Mouse (Mus musculus): ENCODE results near the gene Tle2. TPM values are rescaled to one million over a fixed set of nuclear protein-coding genes. Genes with fewer than 3 reads are reported as not detected.

Gene Tle2
- polyA plus RNA-seq, 1 experiment from 2014 or later, result 18.4 TPM

DNA sequence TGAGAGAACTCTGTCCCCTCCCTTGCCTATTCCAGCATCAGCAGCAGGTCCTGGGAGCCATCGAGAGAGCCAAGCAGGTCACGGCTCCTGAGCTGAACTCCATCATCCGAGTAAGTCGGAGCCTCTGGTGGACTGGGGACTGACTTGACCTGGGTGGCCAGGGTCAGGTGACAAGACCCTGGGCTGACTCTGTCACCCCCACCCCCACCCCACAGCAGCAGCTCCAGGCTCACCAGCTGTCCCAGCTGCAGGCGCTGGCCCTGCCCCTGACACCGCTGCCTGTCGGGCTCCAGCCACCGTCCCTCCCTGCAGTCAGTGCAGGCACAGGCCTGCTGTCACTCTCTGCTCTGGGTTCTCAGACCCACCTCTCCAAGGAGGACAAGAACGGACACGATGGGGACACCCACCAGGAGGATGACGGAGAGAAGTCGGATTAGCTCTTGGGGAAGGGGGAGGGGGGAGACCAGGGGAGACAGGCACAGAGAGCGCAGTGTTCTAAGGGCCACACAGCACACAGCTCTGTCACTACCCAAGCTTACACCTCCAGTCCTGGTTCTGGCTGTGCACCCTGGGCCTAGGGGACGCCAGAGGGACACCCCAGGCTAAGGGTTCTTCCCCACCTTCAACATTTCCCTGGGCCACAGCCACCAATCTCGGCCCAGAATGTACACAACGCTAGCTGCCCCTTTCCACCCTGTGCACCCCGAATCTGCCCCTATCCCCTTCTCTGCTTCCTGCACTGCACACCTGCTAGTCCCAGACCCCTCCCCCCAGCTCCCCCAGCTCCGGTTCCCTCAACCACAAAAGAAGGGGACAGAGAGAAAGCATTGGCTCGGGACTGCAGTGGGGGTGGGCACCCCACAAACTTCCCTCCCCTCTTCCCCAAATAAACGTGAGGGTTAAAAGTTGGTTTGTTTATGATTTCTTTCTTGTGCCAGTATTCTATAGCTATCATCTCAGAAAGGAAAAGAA lies 8.8 kb upstream of the Tle2 start:
- Histone ChIP-seq H3K27ac (replicated peaks; ENCODE audit: low read depth, low read length) (peak overlapping the region; percentile 30; the same call in 1 of the 2 replicates), H3K4me1 (ENCODE audit: control insufficient read depth, insufficient read depth, low read length) (peaks cover 66% of the 10 kb centered on the region), H3K4me3 (ENCODE audit: low read depth, low read length) (no peak overlapping the region), H3K27me3 (ENCODE audit: control insufficient read depth, insufficient read depth, low read length) (no peaks in the 10 kb centered on the region), H3K9me3 (ENCODE audit: control insufficient read depth, low read length) (no peaks in the 10 kb centered on the region), H3K4me2 (ENCODE audit: low read depth, severe bottlenecking) (peak overlapping the region; percentile 15; the same call in 1 of the 2 replicates), H3K9ac (ENCODE audit: low read length) (0 out of 2 replicates have a peak overlapping the region, but pooled peaks have one; percentile 17), H3K36me3 (ENCODE audit: control insufficient read depth, insufficient read depth, low read length) (peaks cover 14% of the 10 kb centered on the region)
- 24% methylated on average over 20 of the region's 20 CpGs for WGBS
- DNase-seq (ENCODE audit: low spot score) (no peak), ATAC-seq (ENCODE audit: insufficient number of reproducible peaks, low FRiP score, low TSS enrichment, low read depth) (no peak)

DNA sequence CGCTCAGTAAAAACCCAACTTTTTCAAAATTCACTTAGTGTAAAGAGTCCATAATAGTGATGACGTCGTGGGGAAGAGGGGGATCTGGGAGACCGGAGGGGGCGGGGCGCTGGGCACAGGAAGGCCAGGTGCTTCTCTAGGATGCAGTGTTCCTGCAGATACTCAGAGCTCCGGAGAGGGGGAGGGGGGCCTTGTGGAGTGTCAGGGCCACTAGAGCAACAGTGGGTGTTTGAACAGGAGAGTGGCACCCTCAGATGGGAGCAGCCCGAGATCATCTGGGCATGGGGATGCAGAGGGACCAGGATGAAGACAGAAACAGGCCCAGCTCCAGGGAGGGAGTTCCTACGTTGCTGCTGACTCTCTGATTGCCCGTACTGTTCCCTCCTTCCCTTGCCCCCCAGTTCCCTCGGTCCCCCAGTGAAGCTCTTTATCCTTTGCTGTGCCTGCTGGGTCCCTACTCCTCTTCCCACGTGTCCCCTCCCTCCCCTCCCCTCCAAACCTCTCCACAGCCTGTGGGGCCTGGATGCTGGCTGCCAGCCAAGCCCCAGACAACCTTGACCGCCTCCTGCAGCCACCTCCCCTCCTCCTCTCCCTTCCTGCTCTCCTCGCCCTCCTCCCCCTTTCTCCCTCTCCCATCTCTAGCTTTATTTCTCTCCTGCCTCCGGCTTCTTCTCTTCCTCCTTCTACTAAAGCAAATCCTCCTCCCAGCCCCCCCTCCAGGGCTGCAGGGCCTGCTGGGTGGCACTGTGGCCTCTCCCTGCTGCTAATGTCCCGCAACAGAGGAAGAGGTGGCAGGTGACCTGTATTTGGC lies 5.8 kb upstream of the Tle2 start:
- Histone ChIP-seq H3K4me2 (ENCODE audit: low read depth, severe bottlenecking) (peak overlapping the region; percentile 8; the same call in 1 of the 2 replicates), H3K9ac (ENCODE audit: low read length) (no peak overlapping the region), H3K27me3 (ENCODE audit: control insufficient read depth, insufficient read depth, low read length) (peaks cover 6% of the 10 kb centered on the region; the same call in 1 of the 2 replicates), H3K36me3 (ENCODE audit: control insufficient read depth, insufficient read depth, low read length) (peaks cover 11% of the 10 kb centered on the region), H3K4me3 (ENCODE audit: low read depth, low read length) (no peak overlapping the region), H3K27ac (replicated peaks; ENCODE audit: low read depth, low read length) (peak overlapping the region; percentile 87), H3K9me3 (ENCODE audit: control insufficient read depth, low read length) (no peaks in the 10 kb centered on the region), H3K4me1 (ENCODE audit: control insufficient read depth, insufficient read depth, low read length) (peaks cover 65% of the 10 kb centered on the region)
- DNase-seq (ENCODE audit: low spot score) (peak; percentile 78), ATAC-seq (ENCODE audit: insufficient number of reproducible peaks, low FRiP score, low TSS enrichment, low read depth) (peak; percentile 2; the same call in 1 of the 2 replicates)
- WGBS, result 10% methylated on average over 15 of the region's 16 CpGs

DNA sequence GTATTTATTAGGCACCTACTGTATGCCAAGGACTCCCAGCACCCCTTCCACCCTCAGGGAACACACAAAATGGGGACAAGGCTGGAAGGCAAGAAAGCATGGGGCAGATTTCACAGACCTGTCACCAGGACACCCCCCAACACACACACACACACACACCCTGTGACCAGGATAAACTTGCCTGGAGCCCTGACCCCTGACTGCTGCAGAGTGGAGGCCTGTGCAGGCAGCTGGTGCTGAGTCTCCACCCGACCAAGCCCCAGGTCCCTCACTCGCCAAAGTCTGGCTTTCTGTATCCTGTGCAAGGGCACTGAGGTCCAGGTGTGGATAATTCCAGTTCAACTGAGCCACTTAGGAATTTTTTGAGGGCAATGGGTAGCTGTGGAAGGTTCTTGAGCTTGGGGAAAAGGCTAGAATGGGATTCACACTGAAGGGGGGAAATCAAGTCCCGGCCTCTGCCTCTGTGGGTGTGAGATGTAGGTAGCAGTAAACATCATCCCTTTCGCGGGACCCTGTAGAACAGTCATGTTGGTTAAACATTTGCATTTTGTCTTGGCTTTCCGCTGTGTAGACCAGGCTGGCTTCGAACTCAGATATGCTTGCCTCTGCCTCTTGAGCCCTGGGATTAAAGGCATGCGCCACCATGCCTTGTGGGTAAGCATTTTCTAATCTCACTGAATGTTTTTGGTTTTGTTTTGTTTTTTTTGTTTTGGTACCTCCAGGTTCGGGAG lies 4.7 kb upstream of the Tle2 start:
- H3K36me3 ChIP-seq (ENCODE audit: control insufficient read depth, insufficient read depth, low read length), result peaks cover 9% of the 10 kb centered on the region
- peaks cover 8% of the 10 kb centered on the region; the same call in 1 of the 2 replicates for H3K27me3 ChIP-seq (ENCODE audit: control insufficient read depth, insufficient read depth, low read length)
- ATAC-seq (ENCODE audit: insufficient number of reproducible peaks, low FRiP score, low TSS enrichment, low read depth) (no peak), DNase-seq (ENCODE audit: low spot score) (no peak)
- H3K4me1 ChIP-seq (ENCODE audit: control insufficient read depth, insufficient read depth, low read length), result peaks cover 58% of the 10 kb centered on the region
- peak overlapping the region; percentile 87 for H3K27ac ChIP-seq (replicated peaks; ENCODE audit: low read depth, low read length)
- WGBS, result 36% methylated on average over 9 of the region's 9 CpGs
- no peak overlapping the region for H3K4me3 ChIP-seq (ENCODE audit: low read depth, low read length)
- H3K4me2 ChIP-seq (ENCODE audit: low read depth, severe bottlenecking), result peak overlapping the region; percentile 56
- no peak overlapping the region for H3K9ac ChIP-seq (ENCODE audit: low read length)
- H3K9me3 ChIP-seq (ENCODE audit: control insufficient read depth, low read length), result no peaks in the 10 kb centered on the region

DNA sequence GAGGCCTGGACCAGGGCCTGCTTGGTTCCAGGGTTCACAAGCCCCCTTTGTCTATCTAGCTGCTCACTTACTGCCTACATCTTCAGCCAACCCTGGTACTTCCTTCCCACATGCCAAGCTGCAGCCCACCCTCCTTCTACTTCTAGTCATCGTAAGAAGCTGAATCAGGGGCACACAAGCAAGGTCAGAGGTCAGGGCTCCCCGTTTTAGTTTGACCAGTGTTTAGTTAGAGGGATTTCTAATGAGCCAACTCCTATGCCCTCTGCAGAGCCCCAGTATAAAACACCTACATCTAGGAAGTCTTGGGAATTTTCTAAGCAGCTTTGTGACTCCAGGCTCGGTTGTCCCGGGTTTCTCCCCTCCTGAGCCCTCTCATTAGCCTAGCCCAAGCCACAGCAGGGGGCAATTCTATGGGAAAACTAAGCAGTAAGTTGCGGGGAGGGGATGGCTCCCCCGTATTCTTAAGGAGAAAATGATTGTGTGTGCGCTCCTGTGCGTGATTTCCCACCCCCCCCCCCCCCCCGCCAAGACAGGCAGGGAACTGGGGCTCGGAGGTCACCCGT lies 4.0 kb upstream of the Tle2 start:
- no peak overlapping the region for H3K9ac ChIP-seq (ENCODE audit: low read length)
- peaks cover 56% of the 10 kb centered on the region for H3K4me1 ChIP-seq (ENCODE audit: control insufficient read depth, insufficient read depth, low read length)
- H3K27me3 ChIP-seq (ENCODE audit: control insufficient read depth, insufficient read depth, low read length), result peaks cover 8% of the 10 kb centered on the region; the same call in 1 of the 2 replicates
- DNase-seq (ENCODE audit: low spot score) (peak; percentile 78), ATAC-seq (ENCODE audit: insufficient number of reproducible peaks, low FRiP score, low TSS enrichment, low read depth) (peak; percentile 32; the same call in 1 of the 2 replicates)
- WGBS, result 0% methylated on average over 9 of the region's 11 CpGs
- peak overlapping the region; percentile 56 for H3K4me2 ChIP-seq (ENCODE audit: low read depth, severe bottlenecking)
- peak overlapping the region; percentile 87 for H3K27ac ChIP-seq (replicated peaks; ENCODE audit: low read depth, low read length)
- H3K4me3 ChIP-seq (ENCODE audit: low read depth, low read length), result peak overlapping the region; percentile 19
- H3K9me3 ChIP-seq (ENCODE audit: control insufficient read depth, low read length), result no peaks in the 10 kb centered on the region
- H3K36me3 ChIP-seq (ENCODE audit: control insufficient read depth, insufficient read depth, low read length), result peaks cover 6% of the 10 kb centered on the region

DNA sequence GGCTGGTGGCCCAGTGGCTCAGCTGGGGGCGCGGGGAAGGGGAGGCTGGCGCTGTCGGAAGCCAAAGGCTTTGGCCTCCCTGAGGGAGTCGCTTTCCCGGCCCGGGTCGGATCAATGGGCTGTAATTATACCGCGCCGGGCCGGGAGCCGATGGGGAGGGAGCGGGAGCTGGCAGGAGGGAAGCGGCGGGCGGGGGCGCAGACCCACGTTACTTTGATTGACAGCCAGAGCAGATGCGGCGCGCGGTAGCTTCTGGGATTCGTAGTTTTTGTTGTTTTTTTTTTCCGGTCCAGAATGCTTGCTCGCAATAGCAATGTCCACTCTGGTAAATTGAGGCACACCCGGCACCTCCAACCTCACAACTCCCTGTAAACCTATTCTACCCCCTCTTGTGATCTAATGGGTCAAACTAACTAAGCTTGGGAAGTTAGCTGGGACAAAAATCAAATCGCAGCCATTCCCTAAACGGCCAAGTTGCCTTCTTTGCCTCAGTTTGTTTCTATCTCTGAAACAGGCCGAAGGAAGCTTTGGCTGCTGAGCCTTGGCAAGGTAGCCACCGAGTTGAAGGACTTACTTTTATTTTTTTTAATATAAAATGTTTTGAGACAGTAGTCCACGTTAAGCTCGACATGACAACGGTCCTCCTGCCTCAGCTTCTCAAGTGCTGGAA lies 3.4 kb upstream of the Tle2 start:
- peaks cover 8% of the 10 kb centered on the region; the same call in 1 of the 2 replicates for H3K27me3 ChIP-seq (ENCODE audit: control insufficient read depth, insufficient read depth, low read length)
- peaks cover 59% of the 10 kb centered on the region for H3K4me1 ChIP-seq (ENCODE audit: control insufficient read depth, insufficient read depth, low read length)
- DNase-seq (ENCODE audit: low spot score) (peak; percentile 99), ATAC-seq (ENCODE audit: insufficient number of reproducible peaks, low FRiP score, low TSS enrichment, low read depth) (peak; percentile 63)
- H3K27ac ChIP-seq (replicated peaks; ENCODE audit: low read depth, low read length), result peak overlapping the region; percentile 87
- H3K9me3 ChIP-seq (ENCODE audit: control insufficient read depth, low read length), result no peaks in the 10 kb centered on the region
- no peaks in the 10 kb centered on the region for H3K36me3 ChIP-seq (ENCODE audit: control insufficient read depth, insufficient read depth, low read length)
- H3K9ac ChIP-seq (ENCODE audit: low read length), result no peak overlapping the region
- peak overlapping the region; percentile 25 for H3K4me3 ChIP-seq (ENCODE audit: low read depth, low read length)
- WGBS, result under 1% methylated on average over 32 of the region's 34 CpGs
- peak overlapping the region; percentile 56 for H3K4me2 ChIP-seq (ENCODE audit: low read depth, severe bottlenecking)

DNA sequence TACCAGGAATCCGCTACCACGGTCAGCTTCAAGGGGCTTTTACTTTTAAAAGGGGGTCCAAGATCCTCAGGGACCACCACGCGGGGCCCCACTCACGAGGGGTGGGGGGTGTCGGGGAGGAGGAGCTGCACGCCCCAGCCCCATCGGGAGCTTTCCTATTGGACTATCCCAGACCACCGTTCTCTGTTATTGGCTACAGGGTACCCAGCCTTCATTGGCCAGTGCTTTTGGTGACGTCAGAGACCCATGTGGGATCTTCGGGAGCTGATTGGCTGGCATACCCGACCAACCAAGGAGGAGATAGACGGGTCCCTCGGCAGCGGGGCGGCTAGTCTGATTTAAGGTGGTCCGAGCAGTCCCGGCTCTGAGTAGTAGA lies 2.9 kb upstream of the Tle2 start:
- Histone ChIP-seq H3K9me3 (ENCODE audit: control insufficient read depth, low read length) (no peaks in the 10 kb centered on the region), H3K4me1 (ENCODE audit: control insufficient read depth, insufficient read depth, low read length) (peaks cover 60% of the 10 kb centered on the region), H3K9ac (ENCODE audit: low read length) (0 out of 2 replicates have a peak overlapping the region, but pooled peaks have one; percentile 37), H3K27me3 (ENCODE audit: control insufficient read depth, insufficient read depth, low read length) (peaks cover 8% of the 10 kb centered on the region; the same call in 1 of the 2 replicates), H3K4me3 (ENCODE audit: low read depth, low read length) (peak overlapping the region; percentile 25), H3K27ac (replicated peaks; ENCODE audit: low read depth, low read length) (peak overlapping the region; percentile 87), H3K4me2 (ENCODE audit: low read depth, severe bottlenecking) (peak overlapping the region; percentile 56), H3K36me3 (ENCODE audit: control insufficient read depth, insufficient read depth, low read length) (no peaks in the 10 kb centered on the region)
- WGBS, result under 1% methylated on average over 18 of the region's 18 CpGs
- peak; percentile 88 for ATAC-seq (ENCODE audit: insufficient number of reproducible peaks, low FRiP score, low TSS enrichment, low read depth)
- DNase-seq (ENCODE audit: low spot score), result peak; percentile 96

DNA sequence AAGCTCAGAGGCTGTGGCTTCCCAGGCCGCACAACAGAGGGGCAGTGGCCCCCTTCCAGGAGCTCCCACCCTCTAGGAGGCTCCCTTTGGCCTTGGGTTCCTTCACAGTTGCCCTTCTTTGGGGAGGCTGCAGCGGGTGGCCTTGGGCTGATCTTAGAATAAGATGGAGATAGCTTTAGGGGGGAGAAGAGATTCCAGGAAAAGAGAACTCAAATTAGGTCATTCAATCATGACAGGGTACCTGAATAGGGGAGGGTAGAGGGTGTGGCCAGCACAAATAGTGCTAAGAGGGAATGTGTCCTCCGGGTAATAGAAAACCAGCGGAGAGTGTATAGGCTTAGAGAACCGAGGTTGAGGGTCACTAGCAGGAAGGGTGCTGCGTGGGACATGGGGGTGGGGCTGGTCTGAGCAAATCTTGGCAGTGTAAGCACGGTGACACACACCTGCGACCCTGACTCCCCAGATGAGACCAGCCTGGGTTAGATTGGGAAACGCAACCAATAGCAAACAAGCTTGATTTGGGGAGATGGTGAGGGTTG lies 2.2 kb upstream of the Tle2 start:
- Histone ChIP-seq H3K9ac (ENCODE audit: low read length) (peak overlapping the region; percentile 37; the same call in 1 of the 2 replicates), H3K4me3 (ENCODE audit: low read depth, low read length) (peak overlapping the region; percentile 12; the same call in 1 of the 2 replicates), H3K9me3 (ENCODE audit: control insufficient read depth, low read length) (no peaks in the 10 kb centered on the region), H3K27me3 (ENCODE audit: control insufficient read depth, insufficient read depth, low read length) (peaks cover 8% of the 10 kb centered on the region; the same call in 1 of the 2 replicates), H3K4me2 (ENCODE audit: low read depth, severe bottlenecking) (peak overlapping the region; percentile 39), H3K36me3 (ENCODE audit: control insufficient read depth, insufficient read depth, low read length) (no peaks in the 10 kb centered on the region), H3K4me1 (ENCODE audit: control insufficient read depth, insufficient read depth, low read length) (peaks cover 60% of the 10 kb centered on the region), H3K27ac (replicated peaks; ENCODE audit: low read depth, low read length) (peak overlapping the region; percentile 75)
- DNase-seq (ENCODE audit: low spot score) (no peak), ATAC-seq (ENCODE audit: insufficient number of reproducible peaks, low FRiP score, low TSS enrichment, low read depth) (no peak)
- 4% methylated on average over 9 of the region's 9 CpGs for WGBS
